Mouse (Mus musculus) stomach, embryonic 14.5 days (tissue): ENCODE results near the gene P4htm. TPM values are rescaled to one million over a fixed set of nuclear protein-coding genes. Genes with fewer than 3 reads are reported as not detected.
"Not testable (repeated sequence)": the region's sequence is repeated elsewhere in the genome, so short reads cannot be mapped to it uniquely, and the experiment has no call there.

Source experiments
- ATAC-seq: fragments of 200-750 bp; cut with Nextera tagmentation; 2 replicates; pipeline ENCODE4 v1.8.0; 2017; ENCODE audit warnings: low read depth, moderate TSS enrichment; ENCODE audit not compliant: insufficient number of reproducible peaks, insufficient read depth, low FRiP score
- H3K27ac ChIP-seq: fragments of 300-500 bp; sonication (generic); 2 replicates; pipeline ENCODE4 v1.5.1; 2014; ENCODE audit warnings: mild to moderate bottlenecking, low read length, moderate library complexity, mixed read lengths
- H3K27me3 ChIP-seq: fragments of 300-500 bp; sonication (generic); 2 replicates; pipeline ENCODE4 v1.6.1; 2014; ENCODE audit warnings: low read length, control low read depth, mixed read lengths; ENCODE audit not compliant: control insufficient read depth, insufficient read depth
- H3K36me3 ChIP-seq: fragments of 300-500 bp; sonication (generic); 2 replicates; pipeline ENCODE4 v1.6.1; 2014; ENCODE audit warnings: mild to moderate bottlenecking, control low read depth, low read length, moderate library complexity, mixed read lengths; ENCODE audit not compliant: control insufficient read depth, insufficient read depth
- H3K4me1 ChIP-seq: fragments of 300-500 bp; sonication (generic); 2 replicates; pipeline ENCODE4 v1.6.1; 2014; ENCODE audit warnings: low read length, control low read depth, mixed read lengths; ENCODE audit not compliant: control insufficient read depth, insufficient read depth
- H3K4me2 ChIP-seq: fragments of 300-500 bp; sonication (generic); replicated peaks from 2 replicates; pipeline ENCODE4 v1.6.1; 2014; ENCODE audit warnings: low read depth, low read length, control low read depth
- H3K4me3 ChIP-seq: fragments of 300-500 bp; sonication (generic); 2 replicates; pipeline ENCODE4 v1.5.1; 2014; ENCODE audit warnings: low read depth, low read length, control low read depth
- H3K9ac ChIP-seq: fragments of 300-500 bp; sonication (generic); replicated peaks from 2 replicates; pipeline ENCODE4 v1.6.1; 2014; ENCODE audit warnings: low read depth, mild to moderate bottlenecking, control low read depth, low read length, moderate library complexity, mixed read lengths
- H3K9me3 ChIP-seq: fragments of 300-500 bp; sonication (generic); 2 replicates; pipeline ENCODE4 v1.6.1; 2016; ENCODE audit warnings: low read depth, low read length, control low read depth; ENCODE audit not compliant: control insufficient read depth
- WGBS: fragments of 180-500 bp; shearing (Covaris S2); extraction: QIAGEN DNeasy Blood & Tissue Kit; methylation state at CpG from one replicate; pipeline ENCODE4 v1.1.7; 2014; 5-methylcytosine and 5-hydroxymethylcytosine counted together
- polyA plus RNA-seq: library from polyadenylated mRNA; unstranded; fragments of >200 nt; fragmentation: Nextera tagmentation; extraction: Ambion mirVana; gene quantifications from 2 replicates; pipeline ENCODE4 v1.2.1, GENCODE M21; 2014

P4htm gene
- polyA plus RNA-seq, 1 experiment from 2014 or later, result 6.2 TPM

DNA sequence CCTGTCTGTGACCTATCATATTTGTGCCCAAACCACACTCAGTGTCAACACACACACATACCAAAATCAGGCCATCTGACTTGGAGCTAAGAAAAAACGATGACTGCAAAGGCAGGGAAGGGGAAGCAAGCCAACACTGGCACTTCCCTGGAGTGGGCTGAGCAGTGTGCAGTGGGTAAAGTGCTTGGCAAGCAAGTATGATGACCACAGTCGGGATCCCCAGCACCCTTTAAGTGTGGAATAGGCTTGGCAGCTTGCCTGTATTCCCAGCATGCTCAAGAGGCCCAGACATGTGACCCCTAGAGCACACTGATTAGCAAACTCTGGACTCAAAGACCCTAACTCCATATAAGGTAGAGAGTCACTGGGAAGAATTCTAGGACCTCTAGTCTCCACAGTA, 29.0 kb upstream of the P4htm start:
- 71% methylated on average over 2 of the region's 2 CpGs for WGBS
- H3K4me1 ChIP-seq, result no peaks in the 10 kb centered on the region
- no peak overlapping the region for H3K9ac ChIP-seq
- H3K36me3 ChIP-seq, result peaks cover 14% of the 10 kb centered on the region
- no peak overlapping the region for H3K4me2 ChIP-seq
- H3K4me3 ChIP-seq, result no peak overlapping the region
- no peak overlapping the region for H3K27ac ChIP-seq
- H3K27me3 ChIP-seq, result no peaks in the 10 kb centered on the region
- H3K9me3 ChIP-seq, result no peaks in the 10 kb centered on the region
- no peak for ATAC-seq

DNA sequence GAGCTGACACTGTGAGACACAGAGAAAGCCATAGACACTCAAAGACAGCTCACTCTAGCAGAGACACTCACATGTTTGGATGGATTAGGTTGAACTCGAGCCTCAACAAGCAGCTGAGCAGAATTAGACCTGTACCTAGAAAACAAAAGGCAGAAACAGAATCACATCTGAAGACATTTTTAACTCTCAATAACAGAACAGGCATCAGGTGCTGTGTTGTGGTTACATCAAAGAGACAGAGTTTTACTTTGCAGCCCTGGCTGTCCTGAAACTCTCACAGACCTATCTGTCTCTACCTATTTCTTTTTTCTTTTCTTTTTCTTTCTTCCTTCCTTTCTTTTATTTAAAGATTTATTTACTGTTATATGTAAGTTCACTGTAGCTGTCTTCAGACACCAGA, 19.8 kb upstream of the P4htm start:
- Histone ChIP-seq H3K4me2 (no peak overlapping the region), H3K36me3 (peaks cover 63% of the 10 kb centered on the region), H3K27ac (no peak overlapping the region), H3K27me3 (no peaks in the 10 kb centered on the region), H3K9ac (no peak overlapping the region), H3K9me3 (no peaks in the 10 kb centered on the region), H3K4me3 (no peak overlapping the region), H3K4me1 (no peaks in the 10 kb centered on the region)
- 91% methylated on average over 1 of the region's 1 CpGs for WGBS
- no peak for ATAC-seq

DNA sequence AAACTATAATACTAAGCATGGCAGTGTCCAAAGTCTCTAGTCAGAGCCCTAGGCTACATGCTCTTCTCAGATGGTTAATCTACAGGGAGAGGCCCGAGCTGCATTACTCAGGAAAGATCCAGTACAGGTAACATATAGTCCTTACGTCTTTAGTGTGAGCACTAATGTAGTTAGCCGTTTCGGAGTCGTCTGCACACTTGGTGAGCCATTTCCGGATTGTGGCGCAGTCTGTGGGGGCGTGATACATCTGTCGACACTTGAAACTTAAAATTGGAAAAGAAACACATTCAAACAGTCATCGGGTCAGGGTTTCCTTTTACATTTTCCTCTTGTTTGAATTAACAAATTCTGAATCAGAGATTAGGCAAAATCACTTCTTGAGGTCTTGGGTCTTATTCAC, 14.0 kb upstream of the P4htm start:
- Histone ChIP-seq H3K4me2 (no peak overlapping the region), H3K27me3 (no peaks in the 10 kb centered on the region), H3K9ac (no peak overlapping the region), H3K36me3 (peaks cover 83% of the 10 kb centered on the region), H3K9me3 (no peaks in the 10 kb centered on the region), H3K4me3 (no peak overlapping the region), H3K27ac (no peak overlapping the region), H3K4me1 (no peaks in the 10 kb centered on the region)
- 94% methylated on average over 10 of the region's 10 CpGs for WGBS
- no peak for ATAC-seq

DNA sequence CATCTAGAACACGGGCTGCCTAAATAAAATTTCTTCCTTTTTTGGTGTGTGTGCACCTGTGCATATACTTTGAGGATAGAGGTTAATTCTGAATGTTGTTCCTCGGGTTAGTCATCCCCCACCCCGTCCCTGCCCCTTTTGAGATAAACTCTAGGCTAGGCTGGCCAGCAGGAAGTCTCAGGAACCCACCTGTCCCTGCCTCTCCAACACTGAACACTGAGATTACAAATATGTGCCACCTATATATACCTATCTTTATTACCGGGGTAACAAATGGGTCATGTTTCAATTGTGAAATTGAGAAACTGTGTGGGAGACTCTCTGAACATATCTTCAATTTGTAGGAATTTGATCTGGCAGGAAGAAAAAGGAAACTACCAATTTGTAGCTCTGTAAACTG, 11.4 kb upstream of the P4htm start:
- H3K9ac ChIP-seq, result no peak overlapping the region
- no peak for ATAC-seq
- H3K9me3 ChIP-seq, result no peaks in the 10 kb centered on the region
- H3K4me2 ChIP-seq, result no peak overlapping the region
- 85% methylated on average over 4 of the region's 4 CpGs for WGBS
- H3K4me3 ChIP-seq, result no peak overlapping the region
- no peaks in the 10 kb centered on the region for H3K4me1 ChIP-seq
- peaks cover 79% of the 10 kb centered on the region for H3K36me3 ChIP-seq
- no peaks in the 10 kb centered on the region for H3K27me3 ChIP-seq
- no peak overlapping the region for H3K27ac ChIP-seq

GRCm38 (mm10) chr9:108607929-108608328, 10.5 kb upstream of the P4htm start:
- 83% methylated on average over 5 of the region's 5 CpGs for WGBS
- not testable (repeated sequence) for H3K4me1 ChIP-seq, H3K9ac ChIP-seq, H3K27me3 ChIP-seq, H3K9me3 ChIP-seq, H3K4me3 ChIP-seq, H3K4me2 ChIP-seq, ATAC-seq, H3K27ac ChIP-seq
- peaks cover 79% of the 10 kb centered on the region for H3K36me3 ChIP-seq

- 67% methylated on average over 4 of the region's 4 CpGs for WGBS
- H3K9ac ChIP-seq, result no peak overlapping the region
- ATAC-seq, result no peak
These were observed 4.5 kb upstream of the P4htm start for GRCm38 (mm10) chr9:108601986-108602385.

DNA sequence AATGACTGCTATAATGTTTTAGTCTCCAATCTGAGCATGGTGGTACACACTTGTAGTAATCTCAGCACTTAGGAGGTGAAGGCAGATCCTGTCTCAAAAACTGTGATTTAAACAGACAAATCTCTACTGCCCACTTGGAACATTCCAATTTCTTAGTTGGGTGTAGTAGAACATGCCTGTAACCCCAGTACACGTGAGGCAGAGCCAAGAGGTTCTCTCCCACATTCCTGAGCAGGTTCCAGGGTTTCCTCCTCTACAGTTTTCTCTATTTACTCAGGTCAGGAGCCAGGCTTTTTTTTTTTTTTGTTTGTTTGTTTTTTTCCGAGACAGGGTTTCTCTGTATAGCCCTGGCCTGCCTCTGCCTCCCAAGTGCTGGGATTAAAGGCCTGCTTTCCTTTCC, 2.5 kb upstream of the P4htm start:
- ATAC-seq, result no peak
- 38% methylated on average over 2 of the region's 2 CpGs for WGBS
- no peak overlapping the region for H3K9ac ChIP-seq

More at GRCm38 (mm10) chr9:108601986-108602385, 4.5 kb upstream of the P4htm start:
- Histone ChIP-seq H3K9me3 (no peaks in the 10 kb centered on the region), H3K4me3 (no peak overlapping the region), H3K27me3 (no peaks in the 10 kb centered on the region), H3K4me2 (no peak overlapping the region), H3K4me1 (no peaks in the 10 kb centered on the region), H3K27ac (no peak overlapping the region), H3K36me3 (peaks cover 33% of the 10 kb centered on the region)

DNA sequence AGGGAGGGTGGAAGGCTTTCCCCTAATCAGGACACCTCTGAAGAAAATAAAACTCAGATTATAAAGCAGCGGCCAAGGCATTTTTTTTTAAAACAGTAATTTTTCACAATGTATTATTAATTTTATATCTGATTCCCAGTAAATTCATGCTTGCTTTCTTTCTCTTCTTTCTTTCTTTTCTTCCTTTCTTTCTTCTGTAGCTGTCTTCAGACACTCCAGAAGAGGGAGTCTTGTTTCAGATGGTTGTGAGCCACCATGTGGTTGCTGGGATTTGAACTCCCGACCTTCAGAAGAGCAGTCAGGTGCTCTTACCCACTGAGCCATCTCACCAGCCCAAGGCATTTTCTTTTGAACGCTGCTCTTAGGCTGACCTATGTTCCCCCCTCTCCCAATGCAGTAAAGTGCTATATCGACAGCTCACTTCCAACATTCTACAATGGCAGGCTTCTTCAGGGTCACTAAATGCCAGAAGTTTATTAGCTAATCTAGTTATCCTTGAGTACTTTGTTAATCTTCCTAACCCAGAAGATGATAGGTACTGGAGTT, 1.6 kb upstream of the P4htm start:
- no peak for ATAC-seq
- Histone ChIP-seq H3K4me3 (no peak overlapping the region), H3K27ac (no peak overlapping the region), H3K4me1 (no peaks in the 10 kb centered on the region), H3K4me2 (no peak overlapping the region), H3K27me3 (no peaks in the 10 kb centered on the region), H3K9me3 (no peaks in the 10 kb centered on the region), H3K9ac (no peak overlapping the region), H3K36me3 (peaks cover 12% of the 10 kb centered on the region)
- 79% methylated on average over 4 of the region's 4 CpGs for WGBS

More for the DNA sequence above, 2.5 kb upstream of the P4htm start:
- H3K27ac ChIP-seq, result no peak overlapping the region
- H3K4me2 ChIP-seq, result no peak overlapping the region
- H3K36me3 ChIP-seq, result peaks cover 17% of the 10 kb centered on the region
- H3K9me3 ChIP-seq, result no peaks in the 10 kb centered on the region
- H3K4me3 ChIP-seq, result no peak overlapping the region
- no peaks in the 10 kb centered on the region for H3K4me1 ChIP-seq
- H3K27me3 ChIP-seq, result no peaks in the 10 kb centered on the region

DNA sequence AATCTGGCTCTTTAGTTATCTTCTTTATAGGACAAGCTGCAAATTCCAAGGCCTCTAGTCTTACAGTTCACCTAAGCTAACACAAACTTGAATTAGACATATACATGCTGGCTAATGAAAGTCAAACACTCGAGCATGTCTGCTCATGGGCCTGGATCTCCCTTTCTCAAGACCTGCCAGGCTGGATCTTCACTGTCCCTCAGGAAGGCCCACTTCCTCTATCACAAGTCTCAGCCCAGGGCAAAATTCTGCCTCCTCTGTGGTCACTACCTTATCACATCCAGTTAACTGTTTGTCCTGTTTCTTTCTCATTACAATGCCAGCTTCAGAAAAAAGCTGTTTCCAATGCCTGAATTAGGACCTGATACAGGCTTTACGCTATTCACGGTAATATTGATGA, 3.1 kb downstream of the P4htm start:
- H3K4me2 ChIP-seq, result no peak overlapping the region
- no peaks in the 10 kb centered on the region for H3K27me3 ChIP-seq
- no peak overlapping the region for H3K27ac ChIP-seq
- no peaks in the 10 kb centered on the region for H3K36me3 ChIP-seq
- no peak overlapping the region for H3K9ac ChIP-seq
- no peak overlapping the region for H3K4me3 ChIP-seq
- WGBS, result 79% methylated on average over 3 of the region's 3 CpGs
- H3K4me1 ChIP-seq, result no peaks in the 10 kb centered on the region
- no peaks in the 10 kb centered on the region for H3K9me3 ChIP-seq
- no peak for ATAC-seq
